Mouse (Mus musculus): ENCODE results near the gene Adrm1.

DNA sequence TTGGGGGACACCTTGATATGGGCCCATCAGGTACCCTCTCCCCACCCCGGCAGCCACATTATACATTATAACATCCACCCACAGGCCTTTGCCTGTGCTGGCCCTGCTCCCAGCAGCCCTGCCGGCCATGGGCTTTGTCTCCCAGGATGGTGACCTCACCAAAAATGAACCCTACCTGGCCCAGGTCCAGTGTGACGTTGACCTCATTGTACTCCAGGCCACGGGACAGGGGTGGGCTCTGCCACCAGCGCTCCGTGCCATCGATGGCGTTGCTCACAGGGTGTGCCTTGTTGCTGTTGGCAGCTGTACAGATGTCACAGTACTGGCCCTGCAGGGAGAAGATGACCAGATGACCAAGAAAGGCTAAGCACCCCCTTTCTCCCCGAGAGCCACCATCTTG, 49.8 kb downstream of the Adrm1 start:
- TF ChIP-seq CTCF (IDR thresholded peaks at IDR 0.05) = no peak
- TF ChIP-seq POLR2A (IDR thresholded peaks at IDR 0.05; ENCODE audit: insufficient read depth, low read depth, low read length) = no peak
- TF ChIP-seq EP300 (IDR thresholded peaks at IDR 0.05; ENCODE audit: insufficient read depth, low read depth, low read length) = no peak
